Mouse (Mus musculus) frontal cortex, adult 2 months (tissue): ENCODE results near the gene Phactr3. TPM values are rescaled to one million over a fixed set of nuclear protein-coding genes. Genes with fewer than 3 reads are reported as not detected.

Experiments
- DNase-seq, 2 experiments: peaks; one replicate each; pipeline ENCODE4 v3.0.0; 2022; ENCODE audit warnings: low spot score in 1 of 2; ENCODE audit errors: extremely low spot score in 1 of 2
- polyA plus RNA-seq: library from polyadenylated mRNA; depleted of rRNA; stranded (reverse); fragments of >200 nt; gene quantifications from 2 replicates; pipeline ENCODE4 v1.2.3, GENCODE M21; 2012

Gene Phactr3
- polyA plus RNA-seq, 1 experiment, result 139 TPM

GRCm38 (mm10) chr2:178245841-178246240 lies 127.1 kb downstream of the Phactr3 start:
- DNase-seq, result no peak

GRCm38 (mm10) chr2:178246767-178247166 lies 128.0 kb downstream of the Phactr3 start:
- no peak for DNase-seq

- no peak for DNase-seq
These were observed 128.5 kb downstream of the Phactr3 start for GRCm38 (mm10) chr2:178247274-178247673.

DNA sequence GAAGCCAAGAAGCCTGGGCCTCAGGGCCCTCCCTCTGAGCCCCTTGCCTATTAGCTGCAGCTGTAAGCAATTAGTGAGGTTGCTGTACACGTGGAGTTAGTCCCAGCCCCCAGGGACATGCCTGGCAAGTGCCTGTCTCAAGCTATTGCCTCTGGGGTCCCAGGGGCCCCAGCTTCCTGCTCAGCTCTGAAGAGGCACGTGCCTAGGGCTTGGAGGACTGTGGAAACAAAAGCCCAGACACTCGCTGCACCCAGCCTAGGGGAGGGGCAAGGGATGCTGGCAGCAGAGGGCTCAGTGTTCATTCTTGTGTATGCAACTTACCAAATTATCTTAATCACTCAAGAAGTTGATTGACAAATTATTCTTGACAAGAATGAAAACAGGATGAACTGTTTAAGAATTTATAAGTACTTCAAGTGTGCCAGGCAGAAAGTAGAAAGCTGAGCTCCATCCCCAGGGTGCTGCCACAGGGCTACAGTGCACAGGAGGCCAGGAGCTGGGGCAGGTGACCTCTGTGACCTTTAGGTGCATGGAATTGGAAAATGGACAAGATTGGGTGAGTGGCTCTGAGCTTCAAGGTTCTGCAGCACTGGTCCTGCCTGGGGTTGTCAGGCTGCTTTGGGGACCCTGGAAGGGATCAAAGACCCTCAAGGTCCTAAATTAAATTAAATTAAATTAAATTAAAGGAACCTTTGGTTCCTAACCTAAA lies 138.5 kb downstream of the Phactr3 start:
- no peak for DNase-seq

DNA sequence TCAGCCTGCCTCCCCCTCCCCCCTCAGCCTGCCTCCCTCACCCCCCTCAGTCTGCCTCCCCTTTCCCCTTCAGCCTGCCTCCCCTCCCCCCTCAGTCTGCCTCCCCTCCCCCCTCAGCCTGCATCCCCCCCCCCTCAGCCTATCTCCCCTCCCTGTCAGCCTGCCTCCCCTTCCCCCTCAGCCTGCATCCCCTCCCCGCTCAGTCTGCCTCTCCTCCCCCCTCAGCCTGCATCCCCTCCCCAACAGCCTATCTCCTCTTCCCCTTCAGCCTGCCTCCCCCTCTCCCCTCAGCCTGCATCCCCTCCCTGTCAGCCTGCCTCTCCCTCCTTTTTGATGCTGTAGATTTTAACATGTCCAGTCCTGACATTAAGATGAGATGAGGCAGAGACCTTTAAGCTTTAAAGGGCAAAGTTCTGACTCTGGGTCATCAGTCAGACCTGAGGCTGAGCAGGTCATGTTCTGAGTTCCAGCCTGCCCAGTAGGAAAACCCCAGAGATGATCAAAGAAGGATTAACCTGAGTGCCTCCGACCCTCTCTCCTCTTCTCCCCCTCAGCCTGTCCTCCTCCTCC lies 139.3 kb downstream of the Phactr3 start:
- DNase-seq, result no peak

DNA sequence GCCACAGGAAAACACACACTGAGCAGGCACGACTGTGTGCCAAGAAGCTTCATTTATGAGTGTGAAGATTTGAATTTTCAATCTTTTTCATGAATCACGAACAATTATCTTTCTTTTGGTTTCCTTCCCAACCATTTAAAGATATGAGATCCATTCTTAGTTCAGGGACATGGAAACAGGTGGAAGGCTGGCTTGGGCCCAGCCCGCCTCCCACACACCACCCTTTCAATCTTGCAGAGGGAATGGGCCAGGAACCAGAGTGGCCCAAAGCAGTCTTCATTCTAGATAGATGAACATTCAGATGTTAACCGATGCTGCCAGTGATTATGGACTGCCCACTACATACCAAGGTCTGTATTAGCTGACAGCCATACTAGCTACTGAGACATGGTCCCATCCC lies 144.3 kb downstream of the Phactr3 start:
- peak in 1 of 2 experiments; percentile 53 for DNase-seq

DNA sequence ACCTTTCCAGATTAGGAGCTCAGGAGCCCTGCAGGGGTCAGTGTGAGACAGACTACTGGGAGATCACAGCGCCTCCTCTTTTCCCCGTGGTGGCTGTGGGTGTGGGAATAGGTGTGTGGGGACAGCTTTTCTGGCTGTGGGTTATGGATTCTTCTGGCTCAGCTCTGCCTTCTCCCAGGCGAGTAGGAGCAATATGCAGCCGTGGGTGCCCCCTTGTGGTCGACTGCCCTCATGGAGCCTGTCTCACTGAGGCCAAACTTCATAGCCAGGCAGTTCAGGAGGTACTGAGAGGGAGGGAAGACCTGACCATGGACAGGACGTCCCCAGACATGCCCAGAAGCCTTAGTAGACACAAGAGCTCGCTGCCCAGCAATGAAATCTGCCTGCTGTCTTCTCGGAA lies 145.6 kb downstream of the Phactr3 start:
- DNase-seq, result peak; percentile 73 to 97

DNA sequence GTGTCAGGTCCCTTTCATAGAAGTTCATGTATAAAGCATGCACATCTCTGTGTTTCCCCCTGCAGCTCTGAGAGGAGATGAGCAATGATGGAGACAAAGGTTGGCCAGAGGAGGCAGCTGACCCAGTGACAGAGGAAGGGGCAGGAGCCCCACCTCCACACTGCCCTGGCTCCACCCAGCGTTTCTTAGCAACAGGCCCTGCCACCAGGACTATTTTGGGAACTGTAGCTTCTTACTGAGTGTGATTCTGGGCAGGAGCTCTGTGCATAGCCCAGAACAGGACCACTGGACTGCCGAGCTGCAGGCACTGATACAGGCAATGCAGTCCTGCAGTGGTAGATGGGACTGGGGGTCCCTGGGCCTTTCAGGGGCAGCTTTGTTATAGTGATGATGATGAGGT lies 146.7 kb downstream of the Phactr3 start:
- DNase-seq, result peak; percentile 46 to 59

DNA sequence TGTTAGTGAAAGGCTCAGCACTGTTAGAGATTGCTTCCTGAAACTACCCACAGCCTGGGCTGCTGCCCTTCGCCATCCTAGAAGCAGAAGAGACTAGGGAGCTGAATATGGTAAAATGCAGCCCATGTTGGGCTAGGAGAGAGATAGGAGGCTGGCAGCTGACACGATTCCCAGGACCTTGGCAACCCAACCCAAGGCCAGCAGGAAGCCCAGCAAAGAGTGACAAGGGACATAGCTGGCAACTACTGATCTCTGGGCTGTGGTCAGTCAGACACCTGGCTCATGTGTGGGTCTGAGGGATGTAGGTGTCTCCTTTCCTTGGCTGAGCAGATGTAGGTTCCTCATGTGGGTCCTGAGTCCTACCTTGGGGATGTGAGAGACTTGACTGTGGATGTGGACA lies 152.0 kb downstream of the Phactr3 start:
- no peak for DNase-seq

GRCm38 (mm10) chr2:178272350-178272749 lies 153.6 kb downstream of the Phactr3 start:
- DNase-seq, result no peak

- DNase-seq, result no peak
These were observed 155.4 kb downstream of the Phactr3 start for GRCm38 (mm10) chr2:178274126-178274525.

DNA sequence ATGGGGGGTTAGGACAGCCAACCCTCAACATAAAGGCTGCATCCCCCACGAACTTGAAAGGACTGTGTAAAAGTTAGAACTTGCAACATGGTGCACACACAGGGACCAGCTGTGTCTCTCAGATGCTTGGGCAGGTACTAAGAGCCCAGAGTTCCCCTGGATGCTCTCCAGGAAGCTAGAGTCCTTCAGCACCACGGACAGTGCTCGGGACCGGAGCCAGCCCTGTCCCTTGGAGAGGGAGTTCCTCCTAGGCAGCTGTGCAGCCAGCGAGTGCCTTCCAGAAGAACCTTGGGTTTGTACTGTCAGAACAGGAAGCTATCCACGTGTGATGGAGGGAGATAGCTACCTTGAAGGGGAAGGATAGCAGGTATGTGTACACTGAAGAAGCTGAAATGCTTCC lies 158.4 kb downstream of the Phactr3 start:
- no peak for DNase-seq

DNA sequence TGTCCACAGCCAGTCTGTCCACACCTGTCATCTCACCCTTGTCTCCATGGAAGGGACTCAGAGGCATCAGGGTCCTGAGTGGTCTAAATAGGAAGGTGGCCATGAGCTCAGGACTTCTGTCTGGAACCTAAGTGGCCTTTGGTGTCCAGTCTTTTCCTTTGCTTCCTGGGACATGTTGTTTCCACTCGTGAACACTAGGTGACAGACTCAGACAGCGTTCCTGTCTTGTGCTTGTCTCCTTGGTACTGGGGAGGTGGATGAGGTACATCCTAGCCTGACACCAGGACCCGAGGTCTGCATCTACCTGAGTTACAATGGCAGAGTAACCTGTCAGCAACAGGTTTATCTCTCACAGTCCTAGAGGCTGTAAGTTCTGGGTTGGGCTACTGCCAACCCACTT lies 162.4 kb downstream of the Phactr3 start:
- DNase-seq, result no peak

GRCm38 (mm10) chr2:178287285-178287684 lies 168.5 kb downstream of the Phactr3 start:
- peak in 1 of 2 experiments; percentile 86 for DNase-seq

DNA sequence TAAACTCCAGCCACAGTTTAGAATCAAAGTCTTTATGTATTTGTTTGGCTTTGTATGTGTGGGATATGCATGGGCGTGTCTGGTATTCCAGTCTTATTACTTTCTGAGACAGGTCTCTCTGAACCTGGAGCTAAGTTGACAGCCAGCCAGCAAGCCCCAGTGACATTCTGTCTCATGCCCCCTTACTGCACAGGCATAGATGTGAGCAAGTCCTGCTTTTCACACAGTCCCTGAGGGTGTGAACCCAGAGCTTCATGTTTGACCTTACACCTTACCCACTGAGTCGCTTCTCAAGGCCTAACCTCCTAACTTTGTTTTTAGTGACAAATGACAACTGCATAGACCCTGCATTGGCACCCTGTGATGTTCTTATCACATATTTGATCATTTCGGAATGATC lies 169.9 kb downstream of the Phactr3 start:
- DNase-seq, result no peak

- DNase-seq, result peak; percentile 50 to 76
These were observed 184.8 kb downstream of the Phactr3 start for GRCm38 (mm10) chr2:178303453-178304187.

DNA sequence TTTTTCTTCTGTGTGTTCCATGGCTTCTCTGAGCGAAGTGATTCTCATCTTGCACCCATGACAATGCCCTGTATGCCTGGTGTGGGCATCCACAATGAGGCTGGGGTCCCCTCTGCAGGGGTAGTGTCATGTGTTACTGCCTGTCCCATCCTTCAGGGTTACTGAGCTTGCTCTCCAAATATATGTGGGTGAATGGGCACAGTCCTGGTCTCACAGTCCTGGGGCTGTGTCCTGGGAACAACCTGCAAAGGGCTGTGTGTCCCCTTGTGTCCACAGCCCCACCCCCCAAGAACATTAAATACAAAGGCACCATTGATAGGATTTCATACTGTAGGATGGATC lies 185.4 kb downstream of the Phactr3 start:
- DNase-seq, result no peak

DNA sequence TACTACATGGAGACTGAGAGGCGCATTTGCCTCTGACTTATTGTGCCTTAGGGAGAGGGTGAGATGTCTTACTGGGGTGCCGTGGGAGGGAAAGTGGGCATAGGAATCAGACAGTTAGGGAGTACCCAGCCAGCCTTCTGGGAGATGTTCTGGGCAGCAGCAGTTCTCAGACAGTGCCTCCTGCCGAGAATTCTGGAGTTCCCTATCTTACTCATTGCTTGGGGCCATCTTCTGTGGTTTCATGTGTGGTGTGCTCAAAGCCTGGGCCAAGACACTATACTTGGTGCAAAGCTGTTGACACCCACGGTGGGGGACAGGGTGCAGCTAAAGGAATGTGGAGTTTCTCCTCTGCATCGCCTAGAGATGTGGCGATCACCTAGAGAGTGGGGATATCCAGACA lies 185.9 kb downstream of the Phactr3 start:
- DNase-seq, result peak in 1 of 2 experiments; percentile 37

GRCm38 (mm10) chr2:178313539-178313938 lies 194.8 kb downstream of the Phactr3 start:
- DNase-seq, result no peak

- DNase-seq, result no peak
These were observed 197.5 kb downstream of the Phactr3 start for GRCm38 (mm10) chr2:178316281-178316680.

DNA sequence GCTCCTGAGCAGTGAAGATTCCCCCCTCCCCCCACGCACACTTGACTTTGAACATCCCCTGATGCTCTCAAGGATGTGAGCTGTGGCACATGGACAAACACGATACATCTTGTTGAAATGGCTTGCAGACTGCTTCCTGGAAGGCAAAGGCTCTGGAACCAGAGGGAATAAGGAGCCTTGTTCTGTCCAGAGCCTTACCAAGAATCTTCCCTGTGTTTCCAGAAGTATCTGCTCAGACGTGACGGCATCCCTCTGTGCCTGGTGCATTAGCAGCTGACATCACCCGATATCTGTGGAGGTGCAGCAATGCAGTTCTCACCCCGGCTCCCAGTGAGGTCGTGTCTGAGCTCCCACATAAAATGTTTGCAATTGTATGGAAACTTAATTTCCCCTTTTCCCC lies 201.0 kb downstream of the Phactr3 start:
- no peak for DNase-seq

GRCm38 (mm10) chr2:178321271-178321670 lies 202.5 kb downstream of the Phactr3 start:
- peak; percentile 51 to 84 for DNase-seq
